Mouse (Mus musculus) adrenal gland (tissue): ENCODE measurements around the gene Hip1.
"Not testable (repeated sequence)": the region's sequence is repeated elsewhere in the genome, so short reads cannot be mapped to it uniquely, and the experiment has no call there.

Experiments
- intact Hi-C: fragments of 180-260 bp; cut with DNase I; formaldehyde crosslinking; loops from one replicate; pipeline ENCODE4 v1.15.1; 2025

Hip1 gene

GRCm38 (mm10) chr5:135494183-135494910 is 50.6 kb downstream of the Hip1 start:
- intact Hi-C loops, result loop anchor here (2.0 kb wide), 1 partner anchor 96 kb away; no protein-coding TSS in a partner anchor

GRCm38 (mm10) chr5:135493095-135493494 is 51.8 kb downstream of the Hip1 start:
- intact Hi-C loops, result no loop called here

- intact Hi-C loops, result no loop called here
These were observed 52.8 kb downstream of the Hip1 start for GRCm38 (mm10) chr5:135492126-135492525.

- intact Hi-C loops, result loop anchor here (5.0 kb wide), 1 partner anchor 67 kb away; no protein-coding TSS in a partner anchor
These were observed 55.1 kb downstream of the Hip1 start for GRCm38 (mm10) chr5:135489695-135490294.

- intact Hi-C loops, result loop anchor here (5.0 kb wide), 1 partner anchor 67 kb away; no protein-coding TSS in a partner anchor
These were observed 55.8 kb downstream of the Hip1 start for GRCm38 (mm10) chr5:135488881-135489694.

- intact Hi-C loops, result loop anchor here (5.0 kb wide), 1 partner anchor 66 kb away; no protein-coding TSS in a partner anchor
These were observed 56.6 kb downstream of the Hip1 start for GRCm38 (mm10) chr5:135488222-135488880.

- intact Hi-C loops, result loop anchor here (5.0 kb wide), 1 partner anchor 63 kb away; no protein-coding TSS in a partner anchor
These were observed 59.6 kb downstream of the Hip1 start for GRCm38 (mm10) chr5:135485289-135485688.

GRCm38 (mm10) chr5:135483865-135484264 is 61.1 kb downstream of the Hip1 start:
- intact Hi-C loops, result not testable (repeated sequence)

- intact Hi-C loops, result no loop called here
These were observed 65.9 kb downstream of the Hip1 start for GRCm38 (mm10) chr5:135478877-135479600.

- intact Hi-C loops, result no loop called here
These were observed 68.7 kb downstream of the Hip1 start for GRCm38 (mm10) chr5:135476199-135476598.

GRCm38 (mm10) chr5:135472405-135472804 is 72.5 kb downstream of the Hip1 start:
- intact Hi-C loops, result no loop called here

GRCm38 (mm10) chr5:135471747-135472146 is 73.2 kb downstream of the Hip1 start:
- intact Hi-C loops, result no loop called here

GRCm38 (mm10) chr5:135468280-135468679 is 76.6 kb downstream of the Hip1 start:
- intact Hi-C loops, result no loop called here

- intact Hi-C loops, result no loop called here
These were observed 79.1 kb downstream of the Hip1 start for GRCm38 (mm10) chr5:135465833-135466291.

- intact Hi-C loops, result no loop called here
These were observed 81.5 kb downstream of the Hip1 start for GRCm38 (mm10) chr5:135463380-135463779.

- intact Hi-C loops, result no loop called here
These were observed 84.1 kb downstream of the Hip1 start for GRCm38 (mm10) chr5:135460833-135461173.

GRCm38 (mm10) chr5:135460152-135460832 is 84.6 kb downstream of the Hip1 start:
- intact Hi-C loops, result no loop called here

- intact Hi-C loops, result loop anchor here (2.0 kb wide), 1 partner anchor 31 kb away; no protein-coding TSS in a partner anchor
These were observed 85.4 kb downstream of the Hip1 start for GRCm38 (mm10) chr5:135459486-135459885.

GRCm38 (mm10) chr5:135457961-135458360 is 87.0 kb downstream of the Hip1 start:
- intact Hi-C loops, result loop anchor here (2.0 kb wide), 1 partner anchor 29 kb away; no protein-coding TSS in a partner anchor

- intact Hi-C loops, result no loop called here
These were observed 88.4 kb downstream of the Hip1 start for GRCm38 (mm10) chr5:135456515-135456914.
